ENCODE assay signal across 24 mouse cellular contexts in the genomic region with DNA sequence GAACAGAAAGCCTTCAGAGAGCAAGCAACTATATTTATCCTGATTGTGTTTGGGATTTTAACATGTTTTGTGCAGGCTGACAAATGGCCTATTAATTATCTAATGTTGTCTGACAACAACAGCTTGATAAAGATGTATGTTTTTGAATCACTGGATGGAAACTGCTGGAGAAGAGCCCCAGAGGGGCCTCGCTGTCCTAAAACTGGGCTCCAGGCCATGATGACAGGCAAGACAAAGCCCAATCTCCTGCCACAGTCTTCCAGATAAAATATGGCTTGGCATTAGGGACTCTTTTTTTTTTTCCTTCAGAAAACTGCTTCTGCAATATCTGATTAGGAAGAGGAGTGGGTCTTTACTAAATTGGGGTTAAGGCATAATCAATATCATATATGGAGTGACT.
DNase-seq lines count a peak whose midpoint lies in the region; ATAC-seq and TF ChIP-seq lines count a peak whose summit lies in the region.
"Had no signal": no experiment of that assay in that cellular context is flagged by ENCODE, and none has a peak within 500 bp of the region (broad histone marks: within the 10 kb centered on the region; RNA-seq: fewer than 3 reads in every experiment).

No protein-coding gene starts in this region.

- H3K27ac ChIP-seq in hindbrain, embryonic 16.5 days (ENCODE audit: low read depth, low read length), result no peak overlapping the region
- H3K27ac ChIP-seq in hindbrain, embryonic 12.5 days, result no peak overlapping the region
- no peak overlapping the region for H3K27ac ChIP-seq in midbrain, embryonic 14.5 days (replicated peaks; ENCODE audit: low read depth, low read length)
- H3K27ac ChIP-seq in midbrain, embryonic 11.5 days (ENCODE audit: low read depth, low read length), result no peak overlapping the region
- 0 out of 2 replicates have a peak overlapping the region, but pooled peaks have one; percentile 42 for H3K27ac ChIP-seq in limb, embryonic 11.5 days (replicated peaks; ENCODE audit: low read depth, low read length)
- no peak overlapping the region for H3K27ac ChIP-seq in gastrocnemius, adult 2 months
- H3K27ac ChIP-seq: forebrain, embryonic 15.5 days; hindbrain, embryonic 15.5 days had no signal

- no peaks in the 10 kb centered on the region for H3K9me3 ChIP-seq in hindbrain, embryonic 16.5 days (ENCODE audit: control insufficient read depth, low read length)
- H3K9me3 ChIP-seq in hindbrain, embryonic 12.5 days (replicated peaks), result no peaks in the 10 kb centered on the region
- H3K9me3 ChIP-seq in midbrain, embryonic 14.5 days (ENCODE audit: control insufficient read depth, low read length), result no peaks in the 10 kb centered on the region
- no peaks in the 10 kb centered on the region for H3K9me3 ChIP-seq in midbrain, embryonic 11.5 days (ENCODE audit: control insufficient read depth, low read length)
- no peaks in the 10 kb centered on the region for H3K9me3 ChIP-seq in limb, embryonic 11.5 days (ENCODE audit: control insufficient read depth, low read length)
- H3K9me3 ChIP-seq: forebrain, embryonic 15.5 days; G1E; heart, embryonic 12.5 days; hindbrain, embryonic 15.5 days had no signal

- TF ChIP-seq POLR2A in brain, embryonic 14.5 days (IDR thresholded peaks at IDR 0.05; ENCODE audit: borderline replicate concordance, extremely low read depth, insufficient read depth, insufficient read length, poor library complexity, severe bottlenecking), result no peak

- peak; percentile 53 for DNase-seq in midbrain, embryonic 14.5 days
- DNase-seq in midbrain, embryonic 11.5 days (ENCODE audit: low spot score, missing footprints), result no peak
- DNase-seq in brain, embryonic 14.5 days (ENCODE audit: low read depth), result peak; percentile 72
- DNase-seq in limb, embryonic 11.5 days (ENCODE audit: low spot score), result no peak
- DNase-seq in gastrocnemius, adult 2 months, result no peak
- DNase-seq: adrenal gland, adult 8-10 months; B cell, adult 2 months; cerebellum, adult 2 months; cerebellum, postnatal 36 days; embryo, embryonic 11 days; gastrocnemius, postnatal 25 days; heart, adult 18-20 months; heart, postnatal 10 days; kidney, adult 9 months; layer of hippocampus, adult 9-11 months had no signal

- no peak overlapping the region for H3K4me2 ChIP-seq in hindbrain, embryonic 16.5 days (ENCODE audit: low read length)
- no peak overlapping the region for H3K4me2 ChIP-seq in hindbrain, embryonic 12.5 days (replicated peaks)
- H3K4me2 ChIP-seq in midbrain, embryonic 14.5 days (ENCODE audit: low read length), result no peak overlapping the region
- H3K4me2 ChIP-seq in midbrain, embryonic 11.5 days, result no peak overlapping the region
- H3K4me2 ChIP-seq in limb, embryonic 11.5 days (ENCODE audit: low read depth, severe bottlenecking), result no peak overlapping the region
- H3K4me2 ChIP-seq: forebrain, embryonic 15.5 days; heart, embryonic 12.5 days; hindbrain, embryonic 15.5 days had no signal

- H3K36me3 ChIP-seq in hindbrain, embryonic 16.5 days (ENCODE audit: control insufficient read depth, insufficient read depth, low read length), result no peaks in the 10 kb centered on the region
- H3K36me3 ChIP-seq in hindbrain, embryonic 12.5 days, result no peaks in the 10 kb centered on the region
- no peaks in the 10 kb centered on the region for H3K36me3 ChIP-seq in midbrain, embryonic 14.5 days (ENCODE audit: control insufficient read depth, insufficient read depth, low read length)
- H3K36me3 ChIP-seq in midbrain, embryonic 11.5 days (ENCODE audit: control insufficient read depth, insufficient read depth, low read length), result no peaks in the 10 kb centered on the region
- H3K36me3 ChIP-seq in limb, embryonic 11.5 days (ENCODE audit: control insufficient read depth, insufficient read depth, low read length), result no peaks in the 10 kb centered on the region
- H3K36me3 ChIP-seq: forebrain, embryonic 15.5 days; G1E; heart, embryonic 12.5 days; hindbrain, embryonic 15.5 days had no signal

- intact Hi-C loops in gastrocnemius, adult 2 months (cut with DNase I), result no loop called here

- TF ChIP-seq CTCF in brain, embryonic 14.5 days (IDR thresholded peaks at IDR 0.05; ENCODE audit: borderline replicate concordance, extremely low read depth, insufficient read depth, insufficient read length), result no peak
- no peak for TF ChIP-seq CTCF in gastrocnemius, adult 2 months (IDR thresholded peaks at IDR 0.05)

- WGBS in hindbrain, embryonic 16.5 days, result 17% methylated on average over 1 of the region's 1 CpGs
- 40% methylated on average over 1 of the region's 1 CpGs for WGBS in hindbrain, embryonic 12.5 days
- WGBS in midbrain, embryonic 14.5 days, result 26% methylated on average over 1 of the region's 1 CpGs
- WGBS in midbrain, embryonic 11.5 days, result 78% methylated on average over 1 of the region's 1 CpGs
- WGBS in limb, embryonic 11.5 days, result 62% methylated on average over 1 of the region's 1 CpGs

- no peaks in the 10 kb centered on the region for H3K27me3 ChIP-seq in hindbrain, embryonic 16.5 days (replicated peaks; ENCODE audit: control insufficient read depth, insufficient read depth, low read length)
- H3K27me3 ChIP-seq in hindbrain, embryonic 12.5 days, result no peaks in the 10 kb centered on the region
- no peaks in the 10 kb centered on the region for H3K27me3 ChIP-seq in midbrain, embryonic 14.5 days (ENCODE audit: control insufficient read depth, insufficient read depth, low read length)
- no peaks in the 10 kb centered on the region for H3K27me3 ChIP-seq in midbrain, embryonic 11.5 days (ENCODE audit: control insufficient read depth, insufficient read depth, low read length)
- no peaks in the 10 kb centered on the region for H3K27me3 ChIP-seq in limb, embryonic 11.5 days (ENCODE audit: control insufficient read depth, insufficient read depth, low read length)
- H3K27me3 ChIP-seq: CH12.LX; heart, embryonic 12.5 days; hindbrain, embryonic 15.5 days had no signal

- peak; percentile 28; the same call in 1 of the 2 replicates for ATAC-seq in hindbrain, embryonic 16.5 days
- no peak for ATAC-seq in hindbrain, embryonic 12.5 days (ENCODE audit: low FRiP score)
- ATAC-seq in midbrain, embryonic 14.5 days (ENCODE audit: low FRiP score, low TSS enrichment), result no peak
- ATAC-seq in midbrain, embryonic 11.5 days (ENCODE audit: low FRiP score), result no peak
- ATAC-seq in limb, embryonic 11.5 days (ENCODE audit: insufficient number of reproducible peaks, low FRiP score, low TSS enrichment, low read depth), result no peak
- ATAC-seq: forebrain, embryonic 15.5 days; intestine, embryonic 16.5 days; Patski had no signal

- no peak overlapping the region for H3K4me3 ChIP-seq in hindbrain, embryonic 16.5 days (ENCODE audit: low read length)
- H3K4me3 ChIP-seq in hindbrain, embryonic 12.5 days, result no peak overlapping the region
- no peak overlapping the region for H3K4me3 ChIP-seq in midbrain, embryonic 14.5 days (replicated peaks; ENCODE audit: low read depth, low read length)
- H3K4me3 ChIP-seq in midbrain, embryonic 11.5 days (ENCODE audit: low read depth, low read length), result no peak overlapping the region
- no peak overlapping the region for H3K4me3 ChIP-seq in limb, embryonic 11.5 days (ENCODE audit: low read depth, low read length)
- H3K4me3 ChIP-seq in gastrocnemius, adult 2 months, result no peak overlapping the region
- H3K4me3 ChIP-seq: forebrain, embryonic 15.5 days; heart, embryonic 12.5 days; hindbrain, embryonic 15.5 days had no signal

- no peaks in the 10 kb centered on the region for H3K4me1 ChIP-seq in hindbrain, embryonic 16.5 days (ENCODE audit: control insufficient read depth, insufficient read depth, low read depth, low read length)
- H3K4me1 ChIP-seq in hindbrain, embryonic 12.5 days, result peaks cover 18% of the 10 kb centered on the region
- peaks cover 10% of the 10 kb centered on the region; the same call in 1 of the 2 replicates for H3K4me1 ChIP-seq in midbrain, embryonic 14.5 days (ENCODE audit: control insufficient read depth, insufficient read depth, low read length)
- peaks cover 3% of the 10 kb centered on the region; the same call in 1 of the 2 replicates for H3K4me1 ChIP-seq in midbrain, embryonic 11.5 days (ENCODE audit: control insufficient read depth, insufficient read depth, low read length)
- H3K4me1 ChIP-seq in limb, embryonic 11.5 days (ENCODE audit: control insufficient read depth, insufficient read depth, low read length), result peaks cover 24% of the 10 kb centered on the region
- H3K4me1 ChIP-seq: forebrain, embryonic 15.5 days; heart, embryonic 12.5 days had no signal

- H3K9ac ChIP-seq in hindbrain, embryonic 16.5 days (ENCODE audit: low read depth, low read length), result no peak overlapping the region
- no peak overlapping the region for H3K9ac ChIP-seq in hindbrain, embryonic 12.5 days
- H3K9ac ChIP-seq in midbrain, embryonic 14.5 days (replicated peaks; ENCODE audit: low read length), result no peak overlapping the region
- no peak overlapping the region for H3K9ac ChIP-seq in midbrain, embryonic 11.5 days (ENCODE audit: low read length)
- H3K9ac ChIP-seq in limb, embryonic 11.5 days (ENCODE audit: low read length), result no peak overlapping the region
- H3K9ac ChIP-seq: forebrain, embryonic 15.5 days; heart, embryonic 12.5 days; hindbrain, embryonic 15.5 days had no signal

Comparison
In these comparisons a context has a peak if more than half of its experiments do, and no peak if none do; other contexts are left out.
1. DNase-seq: peak in midbrain, embryonic 14.5 days (single experiment) and brain, embryonic 14.5 days (single experiment); none in midbrain, embryonic 11.5 days (single experiment), limb, embryonic 11.5 days (single experiment) and gastrocnemius, adult 2 months (single experiment).